Mouse (Mus musculus) heart, embryonic 16.5 days (tissue): Measurements from ENCODE around the gene Krtap19-9b. TPM values are rescaled to one million over a fixed set of nuclear protein-coding genes. Genes with fewer than 3 reads are reported as not detected.

Experiments
- ATAC-seq: fragments of 200-750 bp; cut with Nextera tagmentation; replicated peaks from 2 replicates; pipeline ENCODE4 v1.8.0; 2017; ENCODE audit warnings: moderate number of reproducible peaks; ENCODE audit not compliant: insufficient read depth, low FRiP score; ENCODE audit errors: extremely low read depth
- H3K27ac ChIP-seq: fragments of 300-500 bp; sonication (generic); 2 replicates; pipeline ENCODE4 v1.5.1; 2014; ENCODE audit warnings: mild to moderate bottlenecking, low read length, control low read depth, moderate library complexity
- H3K27me3 ChIP-seq: fragments of 300-500 bp; sonication (generic); 2 replicates; pipeline ENCODE4 v1.6.1; 2014; ENCODE audit warnings: low read length, mixed read lengths; ENCODE audit not compliant: control insufficient read depth, insufficient read depth
- H3K36me3 ChIP-seq: fragments of 300-500 bp; sonication (generic); 2 replicates; pipeline ENCODE4 v1.6.1; 2014; ENCODE audit not compliant: control insufficient read depth, insufficient read depth
- H3K4me1 ChIP-seq: fragments of 300-500 bp; sonication (generic); 2 replicates; pipeline ENCODE4 v1.6.1; 2014; ENCODE audit warnings: low read length, mixed read lengths; ENCODE audit not compliant: control insufficient read depth, insufficient read depth
- H3K4me2 ChIP-seq: fragments of 300-500 bp; sonication (generic); 2 replicates; pipeline ENCODE4 v1.6.1; 2014; ENCODE audit warnings: low read depth, mild to moderate bottlenecking, control low read depth, low read length
- H3K4me3 ChIP-seq: fragments of 300-500 bp; sonication (generic); 2 replicates; pipeline ENCODE4 v1.5.1; 2014; ENCODE audit warnings: mild to moderate bottlenecking, control low read depth, low read length
- H3K9ac ChIP-seq: fragments of 300-500 bp; sonication (generic); 2 replicates; pipeline ENCODE4 v1.6.1; 2014; ENCODE audit warnings: low read length, control low read depth
- H3K9me3 ChIP-seq: fragments of 300-500 bp; sonication (generic); replicated peaks from 2 replicates; pipeline ENCODE4 v1.6.1; 2016; ENCODE audit warnings: low read length; ENCODE audit not compliant: control insufficient read depth
- WGBS: fragments of 180-500 bp; shearing (Covaris S2); extraction: QIAGEN DNeasy Blood & Tissue Kit; methylation state at CpG from one replicate; pipeline ENCODE4 v1.1.7; 2014; 5-methylcytosine and 5-hydroxymethylcytosine counted together
- polyA plus RNA-seq: library from polyadenylated mRNA; unstranded; fragments of >200 nt; fragmentation: Nextera tagmentation; extraction: Ambion mirVana; gene quantifications from 2 replicates; pipeline ENCODE4 v1.2.1, GENCODE M21; 2015

Krtap19-9b gene
- not detected in 2 replicates for polyA plus RNA-seq

- no peak within 1 kb of the TSS for H3K4me3 ChIP-seq
- no peaks in the 10 kb centered on the region for H3K4me1 ChIP-seq
- no peak within 1 kb of the TSS for H3K27ac ChIP-seq
- 76% methylated on average over 3 of the region's 3 CpGs for WGBS
- H3K4me2 ChIP-seq, result no peak within 1 kb of the TSS
- no peaks in the 10 kb centered on the region for H3K27me3 ChIP-seq
- no peaks in the 10 kb centered on the region for H3K9me3 ChIP-seq
- no peak for ATAC-seq
- H3K9ac ChIP-seq, result no peak within 1 kb of the TSS
- H3K36me3 ChIP-seq, result no peaks in the 10 kb centered on the region
Observed at GRCm38 (mm10) chr16:88932165-88932564, at the start of gene Krtap19-9b. Gene Krtap19-9b (minus strand): TSS chr16:88932265.

DNA sequence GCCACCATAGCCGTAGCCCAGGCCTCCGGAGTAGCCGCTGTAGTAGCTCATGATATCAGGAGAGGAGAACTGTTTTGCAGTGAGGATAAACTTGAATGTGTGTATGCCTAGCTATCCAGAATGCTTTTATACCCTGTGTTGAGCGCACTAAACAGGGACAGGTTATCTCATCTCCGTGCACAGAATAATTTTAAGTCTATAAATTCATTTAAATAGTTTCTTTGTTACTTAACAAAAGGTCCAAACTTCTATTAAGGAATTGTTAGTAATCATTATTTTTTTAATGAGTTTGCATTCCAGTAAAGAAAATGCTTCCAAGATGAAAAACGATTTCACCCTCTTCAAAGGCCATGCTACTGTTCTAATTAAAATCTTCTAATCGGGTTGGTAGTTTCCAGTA is 30.7 kb upstream of the Krtap19-9b start, which contains the start of gene Krtap16-3:
Gene Krtap16-3, minus strand, starts transcription at position 101 of the 400 bp plus-strand sequence.
- no peak within 1 kb of the TSS for H3K9ac ChIP-seq
- no peak within 1 kb of the TSS for H3K4me2 ChIP-seq
- H3K4me1 ChIP-seq, result no peaks in the 10 kb centered on the region
- WGBS, result 79% methylated on average over 7 of the region's 7 CpGs
- H3K27me3 ChIP-seq, result no peaks in the 10 kb centered on the region
- H3K4me3 ChIP-seq, result no peak within 1 kb of the TSS
- no peak within 1 kb of the TSS for H3K27ac ChIP-seq
- no peaks in the 10 kb centered on the region for H3K36me3 ChIP-seq
- no peak for ATAC-seq
- H3K9me3 ChIP-seq, result peaks cover 4% of the 10 kb centered on the region; the same call in 1 of the 2 replicates

GRCm38 (mm10) chr16:88941106-88941505 is 9.0 kb upstream of the Krtap19-9b start:
- no peaks in the 10 kb centered on the region for H3K9me3 ChIP-seq
- H3K27me3 ChIP-seq, result no peaks in the 10 kb centered on the region
- ATAC-seq, result no peak
- 81% methylated on average over 6 of the region's 6 CpGs for WGBS
- no peak overlapping the region for H3K27ac ChIP-seq
- H3K36me3 ChIP-seq, result no peaks in the 10 kb centered on the region
- H3K4me1 ChIP-seq, result no peaks in the 10 kb centered on the region
- no peak overlapping the region for H3K4me3 ChIP-seq
- no peak overlapping the region for H3K9ac ChIP-seq
- H3K4me2 ChIP-seq, result no peak overlapping the region

DNA sequence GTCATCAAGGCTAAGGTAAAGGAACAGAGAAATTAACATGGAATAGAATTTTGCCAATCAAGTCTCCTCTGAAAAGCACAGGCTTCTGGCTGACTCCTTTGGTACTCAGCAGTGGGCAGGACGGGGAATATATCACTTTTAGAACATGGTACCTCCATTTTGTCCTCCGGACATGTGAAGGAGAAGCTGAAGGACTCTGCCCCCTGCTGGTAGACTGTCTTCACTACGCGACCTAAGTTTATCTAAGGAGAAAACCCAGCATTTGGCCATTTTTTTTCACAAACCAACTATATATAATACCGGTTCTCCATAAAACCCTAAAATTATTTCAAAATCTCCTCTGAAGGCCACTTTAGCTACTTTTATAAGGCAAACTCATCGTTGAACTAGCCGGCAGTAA is 6.2 kb upstream of the Krtap19-9b start:
- H3K27me3 ChIP-seq, result no peaks in the 10 kb centered on the region
- H3K36me3 ChIP-seq, result no peaks in the 10 kb centered on the region
- no peak overlapping the region for H3K27ac ChIP-seq
- no peak overlapping the region for H3K4me2 ChIP-seq
- 72% methylated on average over 7 of the region's 7 CpGs for WGBS
- no peak overlapping the region for H3K4me3 ChIP-seq
- H3K4me1 ChIP-seq, result no peaks in the 10 kb centered on the region
- H3K9ac ChIP-seq, result no peak overlapping the region
- no peaks in the 10 kb centered on the region for H3K9me3 ChIP-seq
- no peak for ATAC-seq

DNA sequence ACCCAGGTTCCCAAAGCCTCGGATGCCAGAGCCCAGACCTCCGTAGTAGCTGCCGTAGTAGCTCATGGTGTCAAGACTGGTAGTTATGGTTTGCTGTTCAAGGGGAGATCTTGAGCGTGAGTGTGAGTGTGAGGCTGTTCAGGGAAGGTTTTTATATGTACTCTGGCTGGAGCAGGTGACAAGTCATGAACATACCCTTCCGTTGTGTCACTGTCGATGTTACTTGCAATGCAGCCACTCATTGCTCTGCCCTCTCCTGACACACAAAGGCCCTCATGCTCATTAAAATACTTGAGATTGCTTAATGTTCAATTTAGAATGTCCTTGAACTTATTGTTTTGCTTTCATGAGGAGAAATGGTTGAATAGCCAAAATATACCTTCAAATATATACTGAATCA is 35.7 kb downstream of the Krtap19-9b start, which contains the start of gene Krtap19-5:
Gene Krtap19-5, minus strand, starts transcription at position 101 of the 400 bp plus-strand sequence.
- Histone ChIP-seq H3K36me3 (no peaks in the 10 kb centered on the region), H3K4me3 (no peak within 1 kb of the TSS), H3K4me1 (no peaks in the 10 kb centered on the region), H3K9ac (no peak within 1 kb of the TSS), H3K9me3 (no peaks in the 10 kb centered on the region), H3K4me2 (no peak within 1 kb of the TSS), H3K27ac (no peak within 1 kb of the TSS), H3K27me3 (no peaks in the 10 kb centered on the region)
- ATAC-seq, result no peak
- WGBS, result 80% methylated on average over 6 of the region's 6 CpGs

GRCm38 (mm10) chr16:88886870-88887269 is 45.2 kb downstream of the Krtap19-9b start:
- no peak overlapping the region for H3K9ac ChIP-seq
- no peaks in the 10 kb centered on the region for H3K4me1 ChIP-seq
- H3K4me3 ChIP-seq, result no peak overlapping the region
- WGBS, result 77% methylated on average over 6 of the region's 6 CpGs
- no peak overlapping the region for H3K4me2 ChIP-seq
- no peak for ATAC-seq
- no peaks in the 10 kb centered on the region for H3K9me3 ChIP-seq
- H3K27ac ChIP-seq, result no peak overlapping the region
- no peaks in the 10 kb centered on the region for H3K36me3 ChIP-seq
- no peaks in the 10 kb centered on the region for H3K27me3 ChIP-seq

GRCm38 (mm10) chr16:88884989-88885388 is 47.1 kb downstream of the Krtap19-9b start, which contains the start of gene Krtap19-4:
Gene Krtap19-4 (minus strand): TSS chr16:88885089.
- no peak within 1 kb of the TSS for H3K4me2 ChIP-seq
- no peak within 1 kb of the TSS for H3K9ac ChIP-seq
- ATAC-seq, result no peak
- H3K4me1 ChIP-seq, result no peaks in the 10 kb centered on the region
- H3K9me3 ChIP-seq, result no peaks in the 10 kb centered on the region
- H3K27me3 ChIP-seq, result no peaks in the 10 kb centered on the region
- no peaks in the 10 kb centered on the region for H3K36me3 ChIP-seq
- H3K4me3 ChIP-seq, result no peak within 1 kb of the TSS
- no peak within 1 kb of the TSS for H3K27ac ChIP-seq
- WGBS, result 80% methylated on average over 5 of the region's 5 CpGs

Other genes with a start within 250 kb of the Krtap19-9b start
- not detected in 2 replicates for gene 2310061N02Rik, start 224.3 kb downstream of the Krtap19-9b start, polyA plus RNA-seq
- not detected in 2 replicates for gene Krtap13-1, start 203.4 kb downstream of the Krtap19-9b start, polyA plus RNA-seq
- gene Krtap13, start 180.6 kb downstream of the Krtap19-9b start, polyA plus RNA-seq, result 0.22 TPM in 1 of 2 replicates, not detected in the other
- gene 2310034C09Rik, start 173.4 kb downstream of the Krtap19-9b start, polyA plus RNA-seq, result 0.14 TPM in 1 of 2 replicates, not detected in the other
- not detected in 2 replicates for gene 2310057N15Rik, start 158.1 kb downstream of the Krtap19-9b start, polyA plus RNA-seq
- not detected in 2 replicates for gene Gm5965, start 154.4 kb downstream of the Krtap19-9b start, polyA plus RNA-seq
- gene Gm20741, start 120.0 kb downstream of the Krtap19-9b start, polyA plus RNA-seq, result not detected in 2 replicates
- not detected in 2 replicates for gene Krtap15, start 112.0 kb downstream of the Krtap19-9b start, polyA plus RNA-seq
- gene Krtap14, start 106.1 kb downstream of the Krtap19-9b start, polyA plus RNA-seq, result not detected in 2 replicates
- not detected in 2 replicates for gene Krtap19-1, start 62.9 kb downstream of the Krtap19-9b start, polyA plus RNA-seq
- not detected in 2 replicates for gene Krtap19-2, start 58.0 kb downstream of the Krtap19-9b start, polyA plus RNA-seq
- gene Krtap19-3, start 54.2 kb downstream of the Krtap19-9b start, polyA plus RNA-seq, result not detected in 2 replicates
- gene Krtap19-4, start 47.2 kb downstream of the Krtap19-9b start, polyA plus RNA-seq, result not detected in 2 replicates
- gene Krtap19-5, start 35.8 kb downstream of the Krtap19-9b start, polyA plus RNA-seq, result not detected in 2 replicates
- not detected in 2 replicates for gene Krtap16-3, start 30.6 kb upstream of the Krtap19-9b start, polyA plus RNA-seq
- not detected in 2 replicates for gene Krtap22-2, start 78.5 kb upstream of the Krtap19-9b start, polyA plus RNA-seq
- not detected in 2 replicates for gene Gm10229, start 83.0 kb upstream of the Krtap19-9b start, polyA plus RNA-seq
- gene Krtap6-1, start 99.4 kb upstream of the Krtap19-9b start, polyA plus RNA-seq, result not detected in 2 replicates
- gene Gm10228, start 109.2 kb upstream of the Krtap19-9b start, polyA plus RNA-seq, result not detected in 2 replicates
- not detected in 2 replicates for gene Krtap6-5, start 115.6 kb upstream of the Krtap19-9b start, polyA plus RNA-seq
- not detected in 2 replicates for gene 1110025L11Rik, start 131.7 kb upstream of the Krtap19-9b start, polyA plus RNA-seq
- not detected in 2 replicates for gene Krtap6-3, start 151.8 kb upstream of the Krtap19-9b start, polyA plus RNA-seq
- not detected in 2 replicates for gene Gm6358, start 208.6 kb upstream of the Krtap19-9b start, polyA plus RNA-seq
- not detected in 2 replicates for gene Gm10061, start 218.8 kb upstream of the Krtap19-9b start, polyA plus RNA-seq
- gene Gm9789, start 225.7 kb upstream of the Krtap19-9b start, polyA plus RNA-seq, result not detected in 2 replicates
- not detected in 2 replicates for gene Gm7735, start 237.2 kb upstream of the Krtap19-9b start, polyA plus RNA-seq
- not detected in 2 replicates for gene 1110057P08Rik, start 242.5 kb upstream of the Krtap19-9b start, polyA plus RNA-seq